Mouse (Mus musculus): ENCODE data around the gene Ttc39d. TPM values are rescaled to one million over a fixed set of nuclear protein-coding genes. Genes with fewer than 3 reads are reported as not detected.

Gene Ttc39d
- not detected in 2 replicates for polyA plus RNA-seq (2014; fragmentation: Nextera tagmentation; extraction: Ambion mirVana)

- H3K27ac ChIP-seq (ENCODE audit: low read depth, low read length) = peak within 1 kb of the TSS; percentile 98
- DNase-seq (ENCODE audit: low spot score) (peak; percentile 99), ATAC-seq (replicated peaks; ENCODE audit: low FRiP score) (peak; percentile 89)
- H3K4me1 ChIP-seq (replicated peaks; ENCODE audit: control insufficient read depth, insufficient read depth, low read length) = peaks cover 8% of the 10 kb centered on the region
- H3K4me2 ChIP-seq = peak within 1 kb of the TSS; percentile 96
- peak within 1 kb of the TSS; percentile 97 for H3K4me3 ChIP-seq (ENCODE audit: low read depth, low read length)
- H3K9ac ChIP-seq (ENCODE audit: low read depth, low read length) = peak within 1 kb of the TSS; percentile 99
- WGBS = under 1% methylated on average over 73 of the region's 95 CpGs
- no peaks in the 10 kb centered on the region for H3K27me3 ChIP-seq (replicated peaks; ENCODE audit: control insufficient read depth, insufficient read depth, low read length)
- H3K9me3 ChIP-seq (ENCODE audit: control insufficient read depth, low read length) = no peaks in the 10 kb centered on the region
- H3K36me3 ChIP-seq (ENCODE audit: control insufficient read depth, insufficient read depth, low read length) = peaks cover 25% of the 10 kb centered on the region
Measured at GRCm38 (mm10) chr17:80206671-80207581, at the start of gene Ttc39d, which contains the start of gene Srsf7. TSS of gene Ttc39d (plus strand) at chr17:80207460. TSS of gene Srsf7 (minus strand) at chr17:80207307.

- ATAC-seq (replicated peaks; ENCODE audit: low FRiP score) (no peak), DNase-seq (ENCODE audit: low spot score) (no peak)
- H3K4me1 ChIP-seq (replicated peaks; ENCODE audit: control insufficient read depth, insufficient read depth, low read length) = peaks cover 3% of the 10 kb centered on the region; the same call in 1 of the 2 replicates
- no peaks in the 10 kb centered on the region for H3K9me3 ChIP-seq (ENCODE audit: control insufficient read depth, low read length)
- H3K36me3 ChIP-seq (ENCODE audit: control insufficient read depth, insufficient read depth, low read length) = no peaks in the 10 kb centered on the region
- no peak overlapping the region for H3K27ac ChIP-seq (ENCODE audit: low read depth, low read length)
- no peak overlapping the region for H3K4me3 ChIP-seq (ENCODE audit: low read depth, low read length)
- no peaks in the 10 kb centered on the region for H3K27me3 ChIP-seq (replicated peaks; ENCODE audit: control insufficient read depth, insufficient read depth, low read length)
- H3K4me2 ChIP-seq = no peak overlapping the region
- no peak overlapping the region for H3K9ac ChIP-seq (ENCODE audit: low read depth, low read length)
- 69% methylated on average over 6 of the region's 6 CpGs for WGBS
Measured at GRCm38 (mm10) chr17:80157489-80157888, 49.8 kb upstream of the Ttc39d start.

- H3K4me1 ChIP-seq (replicated peaks; ENCODE audit: control insufficient read depth, insufficient read depth, low read length) = no peaks in the 10 kb centered on the region
- DNase-seq (ENCODE audit: low spot score) (no peak), ATAC-seq (replicated peaks; ENCODE audit: low FRiP score) (no peak)
- no peaks in the 10 kb centered on the region for H3K9me3 ChIP-seq (ENCODE audit: control insufficient read depth, low read length)
- H3K9ac ChIP-seq (ENCODE audit: low read depth, low read length) = no peak overlapping the region
- no peak overlapping the region for H3K4me2 ChIP-seq
- H3K27me3 ChIP-seq (replicated peaks; ENCODE audit: control insufficient read depth, insufficient read depth, low read length) = no peaks in the 10 kb centered on the region
- no peak overlapping the region for H3K27ac ChIP-seq (ENCODE audit: low read depth, low read length)
- WGBS = 79% methylated on average over 5 of the region's 5 CpGs
- no peak overlapping the region for H3K4me3 ChIP-seq (ENCODE audit: low read depth, low read length)
- no peaks in the 10 kb centered on the region for H3K36me3 ChIP-seq (ENCODE audit: control insufficient read depth, insufficient read depth, low read length)
Measured at GRCm38 (mm10) chr17:80160454-80160853, 46.8 kb upstream of the Ttc39d start.

GRCm38 (mm10) chr17:80163991-80164390, 43.3 kb upstream of the Ttc39d start:
- no peaks in the 10 kb centered on the region for H3K36me3 ChIP-seq (ENCODE audit: control insufficient read depth, insufficient read depth, low read length)
- no peak overlapping the region for H3K4me3 ChIP-seq (ENCODE audit: low read depth, low read length)
- WGBS = 80% methylated on average over 8 of the region's 8 CpGs
- H3K27me3 ChIP-seq (replicated peaks; ENCODE audit: control insufficient read depth, insufficient read depth, low read length) = no peaks in the 10 kb centered on the region
- H3K4me1 ChIP-seq (replicated peaks; ENCODE audit: control insufficient read depth, insufficient read depth, low read length) = no peaks in the 10 kb centered on the region; the same call in 1 of the 2 replicates
- ATAC-seq (replicated peaks; ENCODE audit: low FRiP score) = no peak
- H3K27ac ChIP-seq (ENCODE audit: low read depth, low read length) = no peak overlapping the region
- H3K4me2 ChIP-seq = no peak overlapping the region
- DNase-seq (ENCODE audit: low spot score) = no peak
- no peak overlapping the region for H3K9ac ChIP-seq (ENCODE audit: low read depth, low read length)
- H3K9me3 ChIP-seq (ENCODE audit: control insufficient read depth, low read length) = no peaks in the 10 kb centered on the region

GRCm38 (mm10) chr17:80165741-80166140, 41.5 kb upstream of the Ttc39d start:
- Histone ChIP-seq H3K9ac (ENCODE audit: low read depth, low read length) (no peak overlapping the region), H3K9me3 (ENCODE audit: control insufficient read depth, low read length) (no peaks in the 10 kb centered on the region), H3K4me1 (replicated peaks; ENCODE audit: control insufficient read depth, insufficient read depth, low read length) (no peaks in the 10 kb centered on the region; the same call in 1 of the 2 replicates), H3K4me3 (ENCODE audit: low read depth, low read length) (no peak overlapping the region), H3K4me2 (no peak overlapping the region), H3K36me3 (ENCODE audit: control insufficient read depth, insufficient read depth, low read length) (no peaks in the 10 kb centered on the region), H3K27me3 (replicated peaks; ENCODE audit: control insufficient read depth, insufficient read depth, low read length) (no peaks in the 10 kb centered on the region), H3K27ac (ENCODE audit: low read depth, low read length) (no peak overlapping the region)
- WGBS = 68% methylated on average over 6 of the region's 6 CpGs
- DNase-seq (ENCODE audit: low spot score) = no peak
- no peak for ATAC-seq (replicated peaks; ENCODE audit: low FRiP score)

GRCm38 (mm10) chr17:80166346-80166745, 40.9 kb upstream of the Ttc39d start:
- no peaks in the 10 kb centered on the region for H3K27me3 ChIP-seq (replicated peaks; ENCODE audit: control insufficient read depth, insufficient read depth, low read length)
- 83% methylated on average over 6 of the region's 6 CpGs for WGBS
- H3K27ac ChIP-seq (ENCODE audit: low read depth, low read length) = no peak overlapping the region
- no peak overlapping the region for H3K4me2 ChIP-seq
- no peak for ATAC-seq (replicated peaks; ENCODE audit: low FRiP score)
- no peaks in the 10 kb centered on the region for H3K36me3 ChIP-seq (ENCODE audit: control insufficient read depth, insufficient read depth, low read length)
- DNase-seq (ENCODE audit: low spot score) = no peak
- no peak overlapping the region for H3K9ac ChIP-seq (ENCODE audit: low read depth, low read length)
- H3K4me3 ChIP-seq (ENCODE audit: low read depth, low read length) = no peak overlapping the region
- H3K4me1 ChIP-seq (replicated peaks; ENCODE audit: control insufficient read depth, insufficient read depth, low read length) = no peaks in the 10 kb centered on the region; the same call in 1 of the 2 replicates
- H3K9me3 ChIP-seq (ENCODE audit: control insufficient read depth, low read length) = no peaks in the 10 kb centered on the region

- ATAC-seq (replicated peaks; ENCODE audit: low FRiP score) (no peak), DNase-seq (ENCODE audit: low spot score) (no peak)
- no peak overlapping the region for H3K4me3 ChIP-seq (ENCODE audit: low read depth, low read length)
- H3K27ac ChIP-seq (ENCODE audit: low read depth, low read length) = no peak overlapping the region
- H3K27me3 ChIP-seq (replicated peaks; ENCODE audit: control insufficient read depth, insufficient read depth, low read length) = no peaks in the 10 kb centered on the region
- H3K9me3 ChIP-seq (ENCODE audit: control insufficient read depth, low read length) = no peaks in the 10 kb centered on the region
- H3K36me3 ChIP-seq (ENCODE audit: control insufficient read depth, insufficient read depth, low read length) = no peaks in the 10 kb centered on the region
- no peaks in the 10 kb centered on the region; the same call in 1 of the 2 replicates for H3K4me1 ChIP-seq (replicated peaks; ENCODE audit: control insufficient read depth, insufficient read depth, low read length)
- H3K9ac ChIP-seq (ENCODE audit: low read depth, low read length) = no peak overlapping the region
- no peak overlapping the region for H3K4me2 ChIP-seq
- 76% methylated on average over 4 of the region's 4 CpGs for whole genome bisulfite sequencing
Measured at GRCm38 (mm10) chr17:80167436-80167835, 39.8 kb upstream of the Ttc39d start.

GRCm38 (mm10) chr17:80167851-80168251, 39.4 kb upstream of the Ttc39d start:
- Histone ChIP-seq H3K9me3 (ENCODE audit: control insufficient read depth, low read length) (no peaks in the 10 kb centered on the region), H3K36me3 (ENCODE audit: control insufficient read depth, insufficient read depth, low read length) (no peaks in the 10 kb centered on the region), H3K4me1 (replicated peaks; ENCODE audit: control insufficient read depth, insufficient read depth, low read length) (no peaks in the 10 kb centered on the region; the same call in 1 of the 2 replicates), H3K4me3 (ENCODE audit: low read depth, low read length) (no peak overlapping the region), H3K27me3 (replicated peaks; ENCODE audit: control insufficient read depth, insufficient read depth, low read length) (no peaks in the 10 kb centered on the region), H3K4me2 (no peak overlapping the region), H3K9ac (ENCODE audit: low read depth, low read length) (no peak overlapping the region), H3K27ac (ENCODE audit: low read depth, low read length) (no peak overlapping the region)
- ATAC-seq (replicated peaks; ENCODE audit: low FRiP score) (no peak), DNase-seq (ENCODE audit: low spot score) (no peak)
- 39% methylated on average over 7 of the region's 7 CpGs for WGBS

Data from liver, embryonic 11.5 days (tissue).